Mouse (Mus musculus) CH12.LX (cell line): ENCODE data around the gene Ccdc151.

Experiments
- CTCF ChIP-seq, 2 experiments: IDR thresholded peaks in 1 of 2; conservative IDR thresholded peaks in 1 of 2; 2 replicates each; pipeline ENCODE4 v1.5.1; 2011 to 2012; ENCODE audit warnings: low read depth in 2 of 2, low read length in 2 of 2, improper control_type of control experiment in 1 of 2, inconsistent platforms in 1 of 2, mild to moderate bottlenecking in 1 of 2, moderate library complexity in 1 of 2
- EP300 ChIP-seq: IDR thresholded peaks from 2 replicates; pipeline ENCODE4 v1.6.1; 2011; ENCODE audit warnings: low read length, improper control_type of control experiment
- GABPA ChIP-seq: IDR thresholded peaks from 2 replicates; pipeline ENCODE4 v1.6.1; 2012; ENCODE audit warnings: low read depth, low read length, improper control_type of control experiment, inconsistent platforms; ENCODE audit not compliant: insufficient replicate concordance
- IRF4 ChIP-seq: IDR thresholded peaks from 2 replicates; pipeline ENCODE4 v1.6.1; 2014; ENCODE audit warnings: low read depth, mild to moderate bottlenecking, inconsistent platforms, low read length, improper control_type of control experiment
- MEF2A ChIP-seq: IDR thresholded peaks from 2 replicates; pipeline ENCODE4 v1.6.1; 2014; ENCODE audit warnings: low read depth, mild to moderate bottlenecking, inconsistent platforms, low read length, improper control_type of control experiment, borderline replicate concordance
- MYC ChIP-seq: IDR thresholded peaks from 2 replicates; pipeline ENCODE4 v1.6.1; 2011; ENCODE audit warnings: low read depth, mild to moderate bottlenecking, improper control_type of control experiment, low read length
- POLR2A ChIP-seq: IDR thresholded peaks from 2 replicates; pipeline ENCODE4 v1.6.1; 2011; ENCODE audit warnings: low read depth, mild to moderate bottlenecking, improper control_type of control experiment, low read length
- SIN3A ChIP-seq: IDR thresholded peaks from 2 replicates; pipeline ENCODE4 v1.6.1; 2012; ENCODE audit warnings: low read length, improper control_type of control experiment, inconsistent platforms
- SMC3 ChIP-seq: IDR thresholded peaks from 2 replicates; pipeline ENCODE4 v1.6.1; 2011; ENCODE audit warnings: low read depth, low read length, improper control_type of control experiment
- TBP ChIP-seq: conservative IDR thresholded peaks from 2 replicates; pipeline ENCODE4 v1.6.1; 2011; ENCODE audit warnings: low read depth, low read length, improper control_type of control experiment
- TCF12 ChIP-seq: IDR thresholded peaks from 2 replicates; pipeline ENCODE4 v1.6.1; 2014; ENCODE audit warnings: low read depth, mild to moderate bottlenecking, inconsistent platforms, low read length, improper control_type of control experiment
- USF1 ChIP-seq: IDR thresholded peaks from 2 replicates; pipeline ENCODE4 v1.6.1; 2014; ENCODE audit warnings: low read depth, mild to moderate bottlenecking, inconsistent platforms, low read length, improper control_type of control experiment

- TF ChIP-seq SMC3 = no peak
- TF ChIP-seq TCF12 = no peak
- no peak for TF ChIP-seq POLR2A
- no peak for TF ChIP-seq USF1
- TF ChIP-seq GABPA = no peak
- TF ChIP-seq EP300 = no peak
- TF ChIP-seq MEF2A = no peak
- TF ChIP-seq MYC = no peak
- no peak for TF ChIP-seq TBP
- TF ChIP-seq IRF4 = no peak
- no peak for TF ChIP-seq SIN3A
- peak in 1 of 2 experiments; percentile 9; a peak in 1 of 4 replicates for TF ChIP-seq CTCF (conservative IDR thresholded peaks at IDR 0.05 in 1 of 2, IDR thresholded peaks at IDR 0.05 in 1 of 2; ENCODE audit: low read depth in 2 of 2, low read length in 2 of 2)
Observed at GRCm38 (mm10) chr9:21962416-21963059, 39.9 kb downstream of the Ccdc151 start.
